Mouse (Mus musculus) liver, adult 2 months (tissue): ENCODE results near the gene Ano2. TPM values are rescaled to one million over a fixed set of nuclear protein-coding genes. Genes with fewer than 3 reads are reported as not detected.

Source experiments
- DNase-seq: peaks from one replicate; pipeline ENCODE4 v3.0.0-alpha.2; 2011; ENCODE audit warnings: low read depth, low spot score; ENCODE audit errors: extremely low read depth
- H3K27ac ChIP-seq: fragments of 200-500 bp; replicated peaks from 2 replicates; pipeline ENCODE4 v1.5.1; 2012; ENCODE audit warnings: low read depth, mild to moderate bottlenecking, control low read depth, inconsistent platforms, low read length; ENCODE audit not compliant: insufficient read depth
- H3K27me3 ChIP-seq: fragments of 200-500 bp; 2 replicates; pipeline ENCODE4 v1.6.1; 2012; ENCODE audit warnings: mild to moderate bottlenecking, moderate library complexity, low read length, inconsistent platforms; ENCODE audit not compliant: control insufficient read depth, insufficient read depth
- H3K36me3 ChIP-seq: fragments of 200-500 bp; 2 replicates; pipeline ENCODE4 v1.6.1; 2012; ENCODE audit warnings: low read length, inconsistent platforms; ENCODE audit not compliant: control insufficient read depth, insufficient read depth
- H3K4me1 ChIP-seq: fragments of 200-500 bp; 2 replicates; pipeline ENCODE4 v1.6.1; 2011; ENCODE audit warnings: low read length; ENCODE audit not compliant: control insufficient read depth, insufficient read depth
- H3K4me3 ChIP-seq: fragments of 200-500 bp; 2 replicates; pipeline ENCODE4 v1.5.1; 2011; ENCODE audit warnings: low read depth, mild to moderate bottlenecking, control low read depth, low read length, moderate library complexity; ENCODE audit not compliant: insufficient read depth
- H3K79me2 ChIP-seq: fragments of 200-500 bp; 2 replicates; pipeline ENCODE4 v1.6.1; 2012; ENCODE audit warnings: inconsistent platforms, mild to moderate bottlenecking, low read length, moderate library complexity; ENCODE audit not compliant: control insufficient read depth, insufficient read depth
- H3K9ac ChIP-seq: fragments of 200-500 bp; 2 replicates; pipeline ENCODE4 v1.6.1; 2012; ENCODE audit warnings: low read depth, mild to moderate bottlenecking, control low read depth, inconsistent platforms, low read length
- CTCF ChIP-seq: fragments of 200-500 bp; IDR thresholded peaks from 2 replicates; pipeline ENCODE4 v1.5.1; 2011; ENCODE audit warnings: low read depth, low read length, control low read depth
- POLR2A ChIP-seq: fragments of 200-500 bp; IDR thresholded peaks from 2 replicates; pipeline ENCODE4 v1.6.1; 2011; ENCODE audit warnings: low read length, control low read depth; ENCODE audit not compliant: insufficient read depth; ENCODE audit errors: extremely low read depth
- WGBS: fragments of 180-500 bp; shearing (Covaris S2); methylation state at CpG from one replicate; pipeline ENCODE4 v1.1.7; 2018; 5-methylcytosine and 5-hydroxymethylcytosine counted together
- polyA plus RNA-seq: library from polyadenylated mRNA; depleted of rRNA; stranded (reverse); fragments of >200 nt; gene quantifications from 2 replicates; pipeline ENCODE4 v1.2.3, GENCODE M21; 2012; rRNA removed
- total RNA-seq: library from RNA; depleted of rRNA; stranded (reverse); fragments of >200 nt; gene quantifications from 2 replicates; pipeline ENCODE4 v1.2.3, GENCODE M21; 2014; rRNA removed

Ano2 gene
- total RNA-seq, result 0.07 and 0.09 TPM in 2 replicates
- polyA plus RNA-seq, result 0.02 TPM in 1 of 2 replicates, not detected in the other

DNA sequence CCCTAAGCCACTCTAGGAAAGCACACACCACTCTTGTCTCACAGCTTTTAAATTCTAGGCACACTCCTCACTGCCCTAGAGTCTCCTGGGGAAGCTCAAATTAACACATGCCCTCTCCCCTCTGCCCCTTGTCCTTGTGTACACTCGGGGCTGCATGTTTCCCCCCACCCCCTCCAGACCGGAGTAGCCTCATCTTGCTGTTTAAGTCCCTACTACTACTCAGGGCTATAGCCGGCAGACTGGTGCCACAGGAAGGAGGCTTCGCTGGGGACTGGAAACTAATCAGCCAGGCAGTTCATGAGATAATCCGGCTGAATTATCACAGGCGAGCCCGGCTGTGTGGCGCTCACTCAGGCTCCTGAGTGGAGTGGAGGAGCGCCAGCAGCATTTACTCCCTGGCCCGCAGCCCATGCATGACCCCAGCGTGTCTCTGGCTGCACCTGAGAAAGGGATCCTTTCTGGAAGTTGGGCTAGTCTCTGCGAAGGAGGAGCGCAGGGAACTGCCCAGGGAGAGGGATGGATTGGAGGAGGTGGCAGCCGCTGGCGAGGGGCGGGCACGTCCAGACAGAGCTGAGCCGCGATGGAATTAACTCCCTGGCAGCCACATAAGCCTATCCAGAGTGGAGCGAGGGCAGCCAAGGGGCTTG, at the start of gene Ano2:
Gene Ano2, plus strand, starts transcription at position 363 of the 647 bp plus-strand sequence.
- H3K9ac ChIP-seq, result no peak within 1 kb of the TSS
- no peak within 1 kb of the TSS for H3K4me3 ChIP-seq
- 5% methylated on average over 20 of the region's 20 CpGs for WGBS
- H3K27me3 ChIP-seq, result peaks cover 4% of the 10 kb centered on the region; the same call in 1 of the 2 replicates
- no peak for DNase-seq
- TF ChIP-seq POLR2A (no peak), CTCF (no peak)
- no peaks in the 10 kb centered on the region for H3K79me2 ChIP-seq
- no peak within 1 kb of the TSS for H3K27ac ChIP-seq
- no peaks in the 10 kb centered on the region for H3K4me1 ChIP-seq
- H3K36me3 ChIP-seq, result no peaks in the 10 kb centered on the region

GRCm38 (mm10) chr6:125640486-125640885, 49.7 kb upstream of the Ano2 start:
- no peak overlapping the region for H3K27ac ChIP-seq
- no peaks in the 10 kb centered on the region for H3K27me3 ChIP-seq
- H3K79me2 ChIP-seq, result no peaks in the 10 kb centered on the region
- no peaks in the 10 kb centered on the region for H3K36me3 ChIP-seq
- TF ChIP-seq CTCF (no peak), POLR2A (no peak)
- no peak overlapping the region for H3K4me3 ChIP-seq
- no peaks in the 10 kb centered on the region for H3K4me1 ChIP-seq
- H3K9ac ChIP-seq, result no peak overlapping the region
- no peak for DNase-seq
- 36% methylated on average over 4 of the region's 4 CpGs for WGBS

DNA sequence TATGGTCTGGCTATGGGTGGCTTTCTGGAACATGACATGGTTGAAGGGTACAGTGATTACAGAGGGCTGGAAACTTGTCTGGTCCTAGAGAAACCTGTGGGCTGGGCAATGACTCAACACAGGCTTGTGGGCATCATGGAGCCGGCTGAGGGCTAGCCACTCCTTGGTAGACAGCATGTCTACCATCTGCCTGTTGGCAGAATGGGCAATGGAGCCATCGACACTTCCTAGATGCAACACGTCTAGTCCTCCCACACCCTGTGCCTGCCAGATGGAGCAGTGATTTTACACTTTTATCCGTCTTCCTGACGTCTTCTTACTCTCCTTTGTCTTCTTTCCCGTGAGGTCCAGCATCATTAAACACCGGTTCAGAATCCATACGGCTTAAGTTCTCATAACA, 49.1 kb upstream of the Ano2 start:
- Histone ChIP-seq H3K4me3 (no peak overlapping the region), H3K79me2 (no peaks in the 10 kb centered on the region), H3K9ac (no peak overlapping the region), H3K4me1 (no peaks in the 10 kb centered on the region), H3K27me3 (no peaks in the 10 kb centered on the region), H3K27ac (no peak overlapping the region), H3K36me3 (no peaks in the 10 kb centered on the region)
- WGBS, result 93% methylated on average over 8 of the region's 8 CpGs
- TF ChIP-seq CTCF (no peak), POLR2A (no peak)
- no peak for DNase-seq

GRCm38 (mm10) chr6:125648964-125649363, 41.3 kb upstream of the Ano2 start:
- H3K9ac ChIP-seq, result no peak overlapping the region
- H3K27ac ChIP-seq, result no peak overlapping the region
- no peaks in the 10 kb centered on the region for H3K36me3 ChIP-seq
- H3K4me3 ChIP-seq, result no peak overlapping the region
- H3K27me3 ChIP-seq, result no peaks in the 10 kb centered on the region
- TF ChIP-seq POLR2A (no peak), CTCF (no peak)
- no peaks in the 10 kb centered on the region for H3K4me1 ChIP-seq
- no peak for DNase-seq
- H3K79me2 ChIP-seq, result no peaks in the 10 kb centered on the region
- 35% methylated on average over 12 of the region's 12 CpGs for WGBS

GRCm38 (mm10) chr6:125651335-125651734, 38.9 kb upstream of the Ano2 start:
- no peak overlapping the region for H3K4me3 ChIP-seq
- DNase-seq, result no peak
- no peaks in the 10 kb centered on the region for H3K27me3 ChIP-seq
- no peak overlapping the region for H3K27ac ChIP-seq
- no peaks in the 10 kb centered on the region for H3K36me3 ChIP-seq
- no peak for TF ChIP-seq CTCF
- TF ChIP-seq POLR2A, result no peak
- H3K79me2 ChIP-seq, result no peaks in the 10 kb centered on the region
- H3K4me1 ChIP-seq, result no peaks in the 10 kb centered on the region
- 83% methylated on average over 3 of the region's 3 CpGs for WGBS
- no peak overlapping the region for H3K9ac ChIP-seq

DNA sequence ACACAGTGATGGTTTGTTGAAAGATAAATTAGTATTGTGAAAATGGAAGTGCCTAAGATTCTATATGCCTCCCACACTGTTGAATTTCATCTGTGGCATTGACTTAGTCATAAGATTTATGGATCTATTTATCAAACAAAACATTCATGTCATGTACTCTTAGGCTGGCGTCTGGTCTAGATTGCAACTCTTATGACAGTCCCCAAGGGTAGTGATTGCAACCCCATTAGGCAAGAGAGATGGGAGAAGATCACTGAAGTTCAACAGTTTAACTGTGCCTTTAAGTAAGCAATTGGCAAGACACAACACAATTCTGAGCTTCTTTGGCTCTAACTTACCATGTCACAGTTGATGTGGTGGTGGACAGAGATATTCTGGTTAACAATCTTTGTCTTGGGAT, 36.8 kb upstream of the Ano2 start:
- TF ChIP-seq CTCF, result no peak
- no peak for TF ChIP-seq POLR2A
- DNase-seq, result no peak

More for the DNA sequence above, 36.8 kb upstream of the Ano2 start:
- H3K36me3 ChIP-seq, result no peaks in the 10 kb centered on the region
- H3K27me3 ChIP-seq, result no peaks in the 10 kb centered on the region
- no peak overlapping the region for H3K27ac ChIP-seq
- no peaks in the 10 kb centered on the region for H3K4me1 ChIP-seq
- H3K9ac ChIP-seq, result no peak overlapping the region
- WGBS, result 72% methylated on average over 1 of the region's 1 CpGs
- no peak overlapping the region for H3K4me3 ChIP-seq
- no peaks in the 10 kb centered on the region for H3K79me2 ChIP-seq
